Mouse (Mus musculus) heart, postnatal 14 days (tissue): ENCODE measurements around the gene Dbndd1. TPM values are rescaled to one million over a fixed set of nuclear protein-coding genes. Genes with fewer than 3 reads are reported as not detected.
"Not testable (repeated sequence)": the region's sequence is repeated elsewhere in the genome, so short reads cannot be mapped to it uniquely, and the experiment has no call there.

ENCODE experiments used
- DNase-seq, 2 experiments: peaks; one replicate each; pipeline ENCODE4 v3.0.0; 2021 to 2022
- intact Hi-C: fragments of 180-260 bp; cut with DNase I; formaldehyde crosslinking; loops from one replicate; pipeline ENCODE4 v1.15.1; 2025
- total RNA-seq, 2 experiments: library from RNA; stranded (reverse); gene quantifications; 2 replicates each; pipeline ENCODE4 v1.2.3; 2021

Gene Dbndd1
- total RNA-seq, 2 experiments from 2014 or later = not detected

GRCm38 (mm10) chr8:123498963-123499362 lies 16.3 kb downstream of the Dbndd1 start:
- intact Hi-C loops = no loop called here
- DNase-seq = no peak

DNA sequence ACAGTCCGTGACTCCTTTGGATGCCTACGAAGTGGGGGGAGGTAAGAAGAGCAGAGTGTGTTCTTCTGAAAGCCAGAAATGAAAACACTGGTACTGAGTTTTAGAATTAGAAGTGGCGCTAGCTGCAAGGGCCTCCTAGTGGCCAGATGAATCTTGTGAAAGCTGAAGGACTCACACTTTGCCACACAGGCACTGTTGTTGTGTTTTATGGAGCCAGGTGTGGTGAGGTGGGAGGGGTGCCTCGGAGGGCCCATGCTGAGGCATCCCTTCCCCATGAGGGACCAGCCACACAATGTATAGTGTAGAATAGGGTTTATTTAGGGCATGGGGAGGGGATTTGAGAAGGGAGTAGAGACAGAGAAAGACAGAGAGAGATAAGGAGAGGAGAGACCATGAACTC lies 17.6 kb downstream of the Dbndd1 start:
- intact Hi-C loops = no loop called here
- DNase-seq = no peak

DNA sequence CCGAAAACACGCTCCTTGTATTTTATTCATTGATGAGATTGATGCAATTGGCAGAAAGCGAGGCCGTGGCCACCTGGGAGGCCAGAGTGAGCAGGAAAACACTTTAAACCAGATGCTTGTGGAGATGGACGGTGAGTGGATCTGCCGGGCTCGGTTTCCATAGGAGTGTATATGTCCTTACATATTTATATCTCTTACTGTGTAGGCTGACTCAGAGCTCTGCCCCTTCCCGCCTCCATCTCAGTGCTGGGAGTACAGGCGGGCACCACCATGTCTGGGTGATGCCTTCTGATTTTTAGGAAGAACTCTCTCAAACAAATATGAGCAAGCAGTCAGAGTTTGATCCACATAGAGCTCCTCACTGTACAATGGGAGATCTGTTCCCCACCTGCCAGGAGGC lies 22.4 kb downstream of the Dbndd1 start:
- DNase-seq = no peak
- intact Hi-C loops = no loop called here

GRCm38 (mm10) chr8:123491280-123492075 lies 23.8 kb downstream of the Dbndd1 start:
- DNase-seq = no peak
- intact Hi-C loops = no loop called here

DNA sequence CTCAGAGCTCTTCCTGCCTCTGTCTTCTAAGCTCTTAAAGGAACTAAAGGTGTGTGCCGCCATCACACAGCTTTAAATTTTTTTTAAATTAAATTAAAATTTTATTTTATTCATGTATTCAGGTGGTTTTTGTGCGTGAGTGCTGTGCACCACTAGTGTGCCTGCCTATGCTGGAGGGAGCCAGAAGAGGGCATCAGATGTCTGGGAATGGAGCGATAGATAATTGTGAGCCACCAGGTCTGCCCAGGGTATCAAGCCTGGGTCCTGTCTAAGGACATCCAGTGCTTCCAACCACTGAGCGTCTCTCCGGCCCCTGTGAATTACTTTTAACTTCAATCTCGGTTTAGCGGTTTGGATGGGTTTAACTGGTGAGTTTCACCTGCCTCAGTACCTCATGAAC lies 32.6 kb downstream of the Dbndd1 start:
- DNase-seq = no peak
- intact Hi-C loops = no loop called here

GRCm38 (mm10) chr8:123478456-123479218 lies 36.6 kb downstream of the Dbndd1 start:
- intact Hi-C loops = no loop called here
- no peak for DNase-seq

DNA sequence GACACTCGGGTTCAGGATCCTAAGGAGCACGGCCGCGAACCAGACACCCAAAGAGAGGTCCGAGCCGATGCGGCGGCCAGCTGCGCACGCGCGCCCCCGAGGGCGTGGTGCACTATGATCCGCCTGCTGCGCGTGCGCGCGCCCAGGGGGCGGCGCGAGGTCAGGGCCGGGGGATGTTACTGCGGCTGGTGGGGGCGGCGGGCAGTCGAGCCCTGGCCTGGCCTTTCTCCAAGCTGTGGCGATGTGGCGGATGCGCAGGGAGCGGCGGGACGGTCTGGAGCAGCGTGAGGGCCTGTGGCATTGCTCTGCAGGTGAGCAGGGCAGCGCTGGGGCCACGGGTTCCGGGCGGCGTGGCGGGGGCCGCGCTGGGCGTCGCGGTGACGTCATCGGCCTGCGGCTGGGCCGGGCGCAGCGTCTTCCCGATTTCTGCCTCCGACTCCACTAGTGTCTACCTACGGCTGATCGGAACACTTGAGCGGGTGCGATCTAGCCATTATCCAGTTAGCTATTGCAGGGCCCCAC lies 37.5 kb downstream of the Dbndd1 start, which contains the start of gene Afg3l1:
Gene Afg3l1, plus strand, starts transcription at position 167 of the 522 bp plus-strand sequence.
- intact Hi-C loops = no loop called here
- peak; percentile 95 to 97 for DNase-seq

- intact Hi-C loops = no loop called here
- DNase-seq = peak in 1 of 2 experiments; percentile 10
These were observed 38.1 kb downstream of the Dbndd1 start for GRCm38 (mm10) chr8:123476911-123477736.

GRCm38 (mm10) chr8:123474549-123474948 lies 40.7 kb downstream of the Dbndd1 start:
- intact Hi-C loops, DNase-seq: not testable (repeated sequence)

DNA sequence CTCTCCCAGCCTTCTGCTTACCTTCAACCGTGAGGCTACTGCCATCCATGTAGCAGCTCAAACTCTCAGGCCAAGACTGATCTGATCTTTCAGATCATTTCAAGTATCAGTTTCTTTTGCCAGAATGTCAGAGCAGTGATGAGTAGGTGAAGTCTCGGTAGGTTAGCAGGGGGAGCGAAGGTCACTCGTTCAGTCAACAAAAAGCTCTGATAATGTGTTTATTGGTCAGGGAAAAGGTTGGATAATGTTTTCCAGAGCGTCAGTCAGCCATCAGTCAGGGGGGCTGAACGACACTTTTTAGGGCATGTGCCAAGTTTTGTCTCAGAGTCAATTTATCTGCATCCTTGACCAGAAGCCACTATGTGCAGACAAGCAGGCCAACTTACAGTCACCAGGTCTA lies 42.3 kb downstream of the Dbndd1 start:
- intact Hi-C loops, DNase-seq: not testable (repeated sequence)

GRCm38 (mm10) chr8:123467476-123467875 lies 47.8 kb downstream of the Dbndd1 start:
- intact Hi-C loops = no loop called here
- DNase-seq = no peak

DNA sequence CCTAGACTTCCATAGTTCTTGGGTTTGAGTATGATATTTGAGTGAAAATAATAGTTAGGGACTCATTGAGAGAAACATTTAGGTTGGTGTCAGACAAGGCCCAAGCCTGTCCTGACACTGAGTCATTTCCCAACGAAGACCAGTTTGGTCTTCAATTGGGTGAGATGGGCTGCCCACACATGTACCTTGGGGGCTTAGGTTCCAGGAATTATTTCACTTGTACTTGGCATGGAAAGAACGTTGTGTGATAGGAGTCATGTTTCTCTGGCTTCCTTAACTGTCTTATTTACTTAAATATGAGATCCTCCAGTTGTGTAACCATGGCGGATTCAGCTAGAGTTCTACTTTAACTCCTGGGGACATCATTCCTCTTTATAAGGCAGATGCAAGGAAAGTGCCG lies 51.6 kb downstream of the Dbndd1 start:
- intact Hi-C loops = no loop called here

More for the DNA sequence above, 51.6 kb downstream of the Dbndd1 start:
- no peak for DNase-seq

Other genes starting within 250 kb of the Dbndd1 start
- 1 to 10 TPM; 2.1 to 5.4 TPM for gene Fanca, start 196.9 kb downstream of the Dbndd1 start, total RNA-seq
- gene Spire2, start 182.8 kb downstream of the Dbndd1 start, total RNA-seq = under 1 TPM; 0.24 to 0.32 TPM
- 100 to 1,000 TPM; 136 to 149 TPM for gene Tcf25, start 141.7 kb downstream of the Dbndd1 start, total RNA-seq
- gene Mc1r, start 108.4 kb downstream of the Dbndd1 start, total RNA-seq = not detected
- gene Tubb3, start 104.0 kb downstream of the Dbndd1 start, total RNA-seq = under 1 TPM; 0.61 to 0.67 TPM
- gene Def8, start 91.9 kb downstream of the Dbndd1 start, total RNA-seq = 10 to 100 TPM; 45.8 to 50.8 TPM
- 10 to 100 TPM; 53.8 to 58.4 TPM for gene Afg3l1, start 37.6 kb downstream of the Dbndd1 start, total RNA-seq
- 1 to 10 TPM; 6.1 to 6.2 TPM for gene Gas8, start 3.4 kb upstream of the Dbndd1 start, total RNA-seq
- 1 to 10 TPM; 7.5 to 9.9 TPM for gene Rhou, start 138.5 kb upstream of the Dbndd1 start, total RNA-seq